Mouse (Mus musculus): ENCODE results near the gene Teddm1a. TPM values are rescaled to one million over a fixed set of nuclear protein-coding genes. Genes with fewer than 3 reads are reported as not detected.

Teddm1a gene
- polyA plus RNA-seq, 2 experiments, result not detected

GRCm38 (mm10) chr1:153899731-153900380 lies 8.3 kb downstream of the Teddm1a start, which contains the start of the genes Glul and Teddm2:
TSS of gene Glul (plus strand) at chr1:153899944.
TSS of gene Teddm2 (minus strand) at chr1:153900228.
- under 1% methylated on average over 40 of the region's 51 CpGs for WGBS
- 0 out of 2 replicates have a peak, but pooled peaks cover 2% of the 10 kb centered on the region for H3K4me1 ChIP-seq (ENCODE audit: control insufficient read depth, insufficient read depth, low read length)
- peak within 1 kb of the TSS; percentile 60 for H3K4me2 ChIP-seq (replicated peaks; ENCODE audit: low read depth, low read length, severe bottlenecking)
- peak within 1 kb of the TSS; percentile 81 for H3K4me3 ChIP-seq (replicated peaks; ENCODE audit: low read length)
- H3K9ac ChIP-seq (ENCODE audit: low read depth, low read length, severe bottlenecking), result peak within 1 kb of the TSS; percentile 85
- ATAC-seq (ENCODE audit: low FRiP score, low read depth) (peak; percentile 96), DNase-seq (ENCODE audit: low spot score) (peak; percentile 97)
- no peaks in the 10 kb centered on the region for H3K27me3 ChIP-seq (ENCODE audit: control insufficient read depth, insufficient read depth, low read length)
- peak within 1 kb of the TSS; percentile 90 for H3K27ac ChIP-seq (replicated peaks; ENCODE audit: low read depth, low read length)
- no peaks in the 10 kb centered on the region for H3K9me3 ChIP-seq (ENCODE audit: control insufficient read depth, low read length)
- TF ChIP-seq POLR2A (IDR thresholded peaks at IDR 0.05; ENCODE audit: borderline replicate concordance, extremely low read depth, insufficient read depth, insufficient read length), result peak; percentile 96; the same call in 1 of the 2 replicates
- H3K36me3 ChIP-seq (ENCODE audit: control insufficient read depth, insufficient read depth, low read length), result peaks cover 22% of the 10 kb centered on the region

DNA sequence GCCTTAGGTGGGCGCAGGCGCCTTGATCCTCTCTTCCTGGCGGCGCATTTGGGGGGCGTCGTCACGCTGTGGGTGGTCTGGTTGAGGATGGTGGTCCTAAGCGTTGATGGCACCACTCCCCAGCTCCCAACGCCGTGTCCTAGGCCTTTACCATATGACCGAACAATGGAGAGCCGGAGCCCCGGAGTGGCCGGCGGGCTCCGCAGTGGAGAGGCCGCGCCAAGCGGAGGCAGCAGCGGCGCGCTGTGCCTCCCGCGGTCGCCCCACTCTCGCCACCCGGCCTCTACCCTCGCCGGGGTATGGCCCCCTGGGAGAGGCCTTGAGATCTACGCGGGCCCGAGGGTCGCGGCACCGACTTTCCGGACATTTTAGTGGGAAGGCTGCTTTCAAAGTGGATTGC lies 8.8 kb downstream of the Teddm1a start:
- ATAC-seq (ENCODE audit: low FRiP score, low read depth), result peak; percentile 7
- peak overlapping the region; percentile 60 for H3K4me2 ChIP-seq (replicated peaks; ENCODE audit: low read depth, low read length, severe bottlenecking)

GRCm38 (mm10) chr1:153900860-153901730 lies 9.6 kb downstream of the Teddm1a start:
- WGBS, result under 1% methylated on average over 25 of the region's 25 CpGs
- no peak for TF ChIP-seq POLR2A (IDR thresholded peaks at IDR 0.05; ENCODE audit: borderline replicate concordance, extremely low read depth, insufficient read depth, insufficient read length)
- Histone ChIP-seq H3K36me3 (ENCODE audit: control insufficient read depth, insufficient read depth, low read length) (peaks cover 34% of the 10 kb centered on the region), H3K9me3 (ENCODE audit: control insufficient read depth, low read length) (no peaks in the 10 kb centered on the region), H3K27ac (replicated peaks; ENCODE audit: low read depth, low read length) (peak overlapping the region; percentile 90), H3K4me3 (replicated peaks; ENCODE audit: low read length) (peak overlapping the region; percentile 81), H3K4me1 (ENCODE audit: control insufficient read depth, insufficient read depth, low read length) (no peaks in the 10 kb centered on the region), H3K27me3 (ENCODE audit: control insufficient read depth, insufficient read depth, low read length) (no peaks in the 10 kb centered on the region), H3K9ac (ENCODE audit: low read depth, low read length, severe bottlenecking) (peak overlapping the region; percentile 85), H3K4me2 (replicated peaks; ENCODE audit: low read depth, low read length, severe bottlenecking) (peak overlapping the region; percentile 60)
- ATAC-seq (ENCODE audit: low FRiP score, low read depth), result no peak
- DNase-seq (ENCODE audit: low spot score), result peak; percentile 23

More for the DNA sequence above, 8.8 kb downstream of the Teddm1a start:
- DNase-seq (ENCODE audit: low spot score), result no peak
- H3K9me3 ChIP-seq (ENCODE audit: control insufficient read depth, low read length), result no peaks in the 10 kb centered on the region
- H3K27me3 ChIP-seq (ENCODE audit: control insufficient read depth, insufficient read depth, low read length), result no peaks in the 10 kb centered on the region
- peaks cover 27% of the 10 kb centered on the region for H3K36me3 ChIP-seq (ENCODE audit: control insufficient read depth, insufficient read depth, low read length)
- under 1% methylated on average over 31 of the region's 36 CpGs for WGBS
- TF ChIP-seq POLR2A (IDR thresholded peaks at IDR 0.05; ENCODE audit: borderline replicate concordance, extremely low read depth, insufficient read depth, insufficient read length), result no peak
- H3K4me3 ChIP-seq (replicated peaks; ENCODE audit: low read length), result peak overlapping the region; percentile 81
- H3K9ac ChIP-seq (ENCODE audit: low read depth, low read length, severe bottlenecking), result peak overlapping the region; percentile 85
- no peaks in the 10 kb centered on the region for H3K4me1 ChIP-seq (ENCODE audit: control insufficient read depth, insufficient read depth, low read length)
- peak overlapping the region; percentile 90 for H3K27ac ChIP-seq (replicated peaks; ENCODE audit: low read depth, low read length)

GRCm38 (mm10) chr1:153903006-153903405 lies 11.5 kb downstream of the Teddm1a start:
- no peak for TF ChIP-seq POLR2A (IDR thresholded peaks at IDR 0.05; ENCODE audit: borderline replicate concordance, extremely low read depth, insufficient read depth, insufficient read length)
- H3K4me3 ChIP-seq (replicated peaks; ENCODE audit: low read length), result no peak overlapping the region
- 88% methylated on average over 13 of the region's 13 CpGs for WGBS
- no peak for DNase-seq (ENCODE audit: low spot score)
- H3K36me3 ChIP-seq (ENCODE audit: control insufficient read depth, insufficient read depth, low read length), result peaks cover 53% of the 10 kb centered on the region
- H3K27me3 ChIP-seq (ENCODE audit: control insufficient read depth, insufficient read depth, low read length), result no peaks in the 10 kb centered on the region
- H3K9me3 ChIP-seq (ENCODE audit: control insufficient read depth, low read length), result no peaks in the 10 kb centered on the region
- ATAC-seq (ENCODE audit: low FRiP score, low read depth), result no peak
- no peaks in the 10 kb centered on the region for H3K4me1 ChIP-seq (ENCODE audit: control insufficient read depth, insufficient read depth, low read length)
- H3K4me2 ChIP-seq (replicated peaks; ENCODE audit: low read depth, low read length, severe bottlenecking), result no peak overlapping the region
- no peak overlapping the region for H3K27ac ChIP-seq (replicated peaks; ENCODE audit: low read depth, low read length)
- H3K9ac ChIP-seq (ENCODE audit: low read depth, low read length, severe bottlenecking), result no peak overlapping the region

DNA sequence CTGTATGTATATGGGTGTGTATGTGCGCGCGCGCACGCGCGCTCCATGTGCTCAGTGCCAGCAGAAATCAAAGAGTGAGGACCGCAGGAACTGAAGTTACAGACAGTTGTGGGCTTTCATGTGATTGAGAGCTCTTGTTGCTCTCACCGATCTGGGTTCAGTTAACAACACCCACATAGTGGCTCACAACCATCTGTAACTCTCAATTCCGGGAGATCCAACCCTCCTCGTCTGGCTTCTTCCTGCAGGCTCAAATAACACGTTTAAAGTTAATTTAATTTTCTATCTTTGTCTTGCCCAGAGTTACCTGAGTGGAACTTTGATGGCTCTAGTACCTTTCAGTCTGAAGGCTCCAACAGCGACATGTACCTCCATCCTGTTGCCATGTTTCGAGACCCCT lies 12.7 kb downstream of the Teddm1a start:
- H3K9ac ChIP-seq (ENCODE audit: low read depth, low read length, severe bottlenecking), result no peak overlapping the region
- H3K27me3 ChIP-seq (ENCODE audit: control insufficient read depth, insufficient read depth, low read length), result no peaks in the 10 kb centered on the region
- no peak for DNase-seq (ENCODE audit: low spot score)
- no peaks in the 10 kb centered on the region for H3K4me1 ChIP-seq (ENCODE audit: control insufficient read depth, insufficient read depth, low read length)
- no peak overlapping the region for H3K4me2 ChIP-seq (replicated peaks; ENCODE audit: low read depth, low read length, severe bottlenecking)
- no peak overlapping the region for H3K27ac ChIP-seq (replicated peaks; ENCODE audit: low read depth, low read length)
- 91% methylated on average over 14 of the region's 14 CpGs for WGBS
- no peak for ATAC-seq (ENCODE audit: low FRiP score, low read depth)
- no peaks in the 10 kb centered on the region for H3K9me3 ChIP-seq (ENCODE audit: control insufficient read depth, low read length)
- no peak overlapping the region for H3K4me3 ChIP-seq (replicated peaks; ENCODE audit: low read length)
- H3K36me3 ChIP-seq (ENCODE audit: control insufficient read depth, insufficient read depth, low read length), result peaks cover 66% of the 10 kb centered on the region
- no peak for TF ChIP-seq POLR2A (IDR thresholded peaks at IDR 0.05; ENCODE audit: borderline replicate concordance, extremely low read depth, insufficient read depth, insufficient read length)
